Mouse (Mus musculus) thymus, adult 18-20 months (tissue): ENCODE measurements around the gene Iffo2.

Experiments used
- DNase-seq, 2 experiments: peaks; one replicate each; pipeline ENCODE4 v3.0.0; 2022; ENCODE audit warnings: mixed read lengths in 2 of 2

The Iffo2 gene

GRCm38 (mm10) chr4:139650086-139650743 is 119.9 kb downstream of the Iffo2 start:
- DNase-seq: no peak

- no peak for DNase-seq
Observed at GRCm38 (mm10) chr4:139650907-139651306, 120.6 kb downstream of the Iffo2 start.

- DNase-seq: no peak
Observed at GRCm38 (mm10) chr4:139653238-139653637, 122.9 kb downstream of the Iffo2 start, which contains the start of gene Tas1r2. Gene Tas1r2 (plus strand): TSS chr4:139653538.

DNA sequence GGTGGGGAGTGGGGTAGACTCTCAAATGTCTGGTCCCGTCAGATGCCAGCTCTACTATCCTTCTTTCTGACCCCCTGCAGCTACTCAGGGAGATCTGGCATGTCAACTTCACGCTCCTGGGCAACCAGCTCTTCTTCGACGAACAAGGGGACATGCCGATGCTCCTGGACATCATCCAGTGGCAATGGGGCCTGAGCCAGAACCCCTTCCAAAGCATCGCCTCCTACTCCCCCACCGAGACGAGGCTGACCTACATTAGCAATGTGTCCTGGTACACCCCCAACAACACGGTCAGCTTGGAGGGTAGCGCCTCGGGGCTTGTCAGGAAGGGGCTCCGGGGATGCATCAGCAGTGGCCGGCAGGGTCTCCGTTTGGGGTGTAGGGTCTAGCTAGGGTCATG is 131.5 kb downstream of the Iffo2 start:
- no peak for DNase-seq

DNA sequence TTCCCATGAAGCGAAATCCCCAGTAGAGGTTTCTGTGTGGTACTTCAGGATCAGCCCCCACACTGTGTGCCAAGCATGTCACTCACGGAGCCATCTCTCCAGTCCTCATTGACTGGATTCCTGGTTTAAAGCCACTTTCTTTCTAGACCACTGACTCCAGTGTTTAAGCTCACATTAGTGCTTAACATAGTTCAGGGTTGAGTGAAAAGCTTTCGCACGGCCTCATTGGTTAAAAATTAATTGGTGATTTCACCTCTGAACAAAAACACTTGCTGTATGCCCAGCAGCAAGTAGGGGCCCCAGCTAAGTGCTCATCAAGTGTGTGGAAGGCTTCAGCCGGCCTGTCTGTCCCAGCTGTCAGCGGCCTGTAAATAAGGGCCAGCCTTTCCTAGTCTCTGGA is 137.3 kb downstream of the Iffo2 start:
- no peak for DNase-seq

GRCm38 (mm10) chr4:139669847-139670246 is 139.5 kb downstream of the Iffo2 start:
- no peak for DNase-seq
